Mouse (Mus musculus): ENCODE measurements around the gene Krit1. TPM values are rescaled to one million over a fixed set of nuclear protein-coding genes. Genes with fewer than 3 reads are reported as not detected.
"Not testable (repeated sequence)": the region's sequence is repeated elsewhere in the genome, so short reads cannot be mapped to it uniquely, and the experiment has no call there.

Gene Krit1
- polyA plus RNA-seq, 1 experiment from 2014 or later = 48.8 TPM

- no peak for ATAC-seq (ENCODE audit: low FRiP score)
- peak overlapping the region; percentile 44 for H3K4me2 ChIP-seq
- WGBS = 86% methylated on average over 4 of the region's 4 CpGs
- no peak overlapping the region for H3K27ac ChIP-seq (replicated peaks)
- H3K9me3 ChIP-seq (replicated peaks) = no peaks in the 10 kb centered on the region
- no peak overlapping the region for H3K9ac ChIP-seq (replicated peaks)
- H3K36me3 ChIP-seq = no peaks in the 10 kb centered on the region
- H3K4me1 ChIP-seq = peaks cover 18% of the 10 kb centered on the region
- H3K27me3 ChIP-seq (replicated peaks) = no peaks in the 10 kb centered on the region
- 0 out of 2 replicates have a peak overlapping the region, but pooled peaks have one; percentile 4 for H3K4me3 ChIP-seq (replicated peaks)
These were observed 2.1 kb upstream of the Krit1 start for GRCm38 (mm10) chr5:3800881-3801280.

GRCm38 (mm10) chr5:3801672-3802432 is 1.1 kb upstream of the Krit1 start:
- peak overlapping the region; percentile 95 for H3K4me3 ChIP-seq (replicated peaks)
- peak overlapping the region; percentile 80 for H3K4me2 ChIP-seq
- no peaks in the 10 kb centered on the region for H3K27me3 ChIP-seq (replicated peaks)
- peak overlapping the region; percentile 95 for H3K27ac ChIP-seq (replicated peaks)
- peak; percentile 2; the same call in 1 of the 2 replicates for ATAC-seq (ENCODE audit: low FRiP score)
- H3K4me1 ChIP-seq = peaks cover 18% of the 10 kb centered on the region
- 5% methylated on average over 18 of the region's 18 CpGs for WGBS
- H3K36me3 ChIP-seq = no peaks in the 10 kb centered on the region
- H3K9ac ChIP-seq (replicated peaks) = peak overlapping the region; percentile 77
- H3K9me3 ChIP-seq (replicated peaks) = no peaks in the 10 kb centered on the region

GRCm38 (mm10) chr5:3803292-3804165 is 545 bp downstream of the Krit1 start:
- peaks cover 18% of the 10 kb centered on the region for H3K4me1 ChIP-seq
- H3K36me3 ChIP-seq = no peaks in the 10 kb centered on the region; the same call in 1 of the 2 replicates
- no peaks in the 10 kb centered on the region for H3K27me3 ChIP-seq (replicated peaks)
- ATAC-seq (ENCODE audit: low FRiP score) = peak; percentile 83
- H3K4me2 ChIP-seq = peak overlapping the region; percentile 80
- H3K27ac ChIP-seq (replicated peaks) = peak overlapping the region; percentile 95
- peak overlapping the region; percentile 95 for H3K4me3 ChIP-seq (replicated peaks)
- under 1% methylated on average over 36 of the region's 36 CpGs for WGBS
- peak overlapping the region; percentile 77 for H3K9ac ChIP-seq (replicated peaks)
- H3K9me3 ChIP-seq (replicated peaks) = no peaks in the 10 kb centered on the region

GRCm38 (mm10) chr5:3808472-3808871 is 5.5 kb downstream of the Krit1 start:
- Histone ChIP-seq H3K27ac (replicated peaks) (no peak overlapping the region), H3K9me3 (replicated peaks) (no peaks in the 10 kb centered on the region), H3K4me1 (peaks cover 7% of the 10 kb centered on the region), H3K4me3 (replicated peaks) (no peak overlapping the region), H3K27me3 (replicated peaks) (no peaks in the 10 kb centered on the region), H3K36me3 (peaks cover 18% of the 10 kb centered on the region), H3K4me2 (no peak overlapping the region), H3K9ac (replicated peaks) (no peak overlapping the region)
- no peak for ATAC-seq (ENCODE audit: low FRiP score)
- WGBS = 100% methylated on average over 1 of the region's 1 CpGs

- peaks cover 50% of the 10 kb centered on the region for H3K36me3 ChIP-seq
- WGBS = 91% methylated on average over 1 of the region's 1 CpGs
These were observed 31.1 kb downstream of the Krit1 start for GRCm38 (mm10) chr5:3834107-3834506.

GRCm38 (mm10) chr5:3845026-3845425 is 42.0 kb downstream of the Krit1 start, which contains the start of gene Lrrd1:
Gene Lrrd1, plus strand, starts transcription at chr5:3845173.
- peak within 1 kb of the TSS; percentile 41; the same call in 1 of the 2 replicates for H3K9ac ChIP-seq (replicated peaks)
- ATAC-seq (ENCODE audit: low FRiP score) = peak; percentile 41; the same call in 1 of the 2 replicates
- H3K27ac ChIP-seq (replicated peaks) = no peak within 1 kb of the TSS
- peak within 1 kb of the TSS; percentile 36 for H3K4me3 ChIP-seq (replicated peaks)
- no peaks in the 10 kb centered on the region for H3K9me3 ChIP-seq (replicated peaks)
- peaks cover 12% of the 10 kb centered on the region for H3K36me3 ChIP-seq
- H3K4me2 ChIP-seq = peak within 1 kb of the TSS; percentile 63
- H3K27me3 ChIP-seq (replicated peaks) = no peaks in the 10 kb centered on the region
- WGBS = 2% methylated on average over 24 of the region's 24 CpGs
- peaks cover 5% of the 10 kb centered on the region for H3K4me1 ChIP-seq

More at GRCm38 (mm10) chr5:3834107-3834506, 31.1 kb downstream of the Krit1 start:
- ATAC-seq (ENCODE audit: low FRiP score) = no peak
- H3K9me3 ChIP-seq (replicated peaks) = no peaks in the 10 kb centered on the region
- no peak overlapping the region for H3K4me2 ChIP-seq
- no peaks in the 10 kb centered on the region for H3K4me1 ChIP-seq
- H3K27ac ChIP-seq (replicated peaks) = no peak overlapping the region
- H3K4me3 ChIP-seq (replicated peaks) = no peak overlapping the region
- H3K9ac ChIP-seq (replicated peaks) = no peak overlapping the region
- H3K27me3 ChIP-seq (replicated peaks) = no peaks in the 10 kb centered on the region

GRCm38 (mm10) chr5:3870161-3870560 is 67.2 kb downstream of the Krit1 start:
- H3K4me3 ChIP-seq (replicated peaks) = no peak overlapping the region
- ATAC-seq (ENCODE audit: low FRiP score) = no peak
- 82% methylated on average over 4 of the region's 4 CpGs for WGBS

GRCm38 (mm10) chr5:3872348-3872747 is 69.4 kb downstream of the Krit1 start:
- Histone ChIP-seq H3K4me1 (no peaks in the 10 kb centered on the region), H3K9me3 (replicated peaks) (no peaks in the 10 kb centered on the region), H3K27ac (replicated peaks) (no peak overlapping the region), H3K36me3 (no peaks in the 10 kb centered on the region), H3K4me3 (replicated peaks) (no peak overlapping the region), H3K27me3 (replicated peaks) (no peaks in the 10 kb centered on the region), H3K4me2 (no peak overlapping the region), H3K9ac (replicated peaks) (no peak overlapping the region)
- whole genome bisulfite sequencing = 13% methylated on average over 1 of the region's 1 CpGs
- ATAC-seq (ENCODE audit: low FRiP score) = no peak

More at GRCm38 (mm10) chr5:3870161-3870560, 67.2 kb downstream of the Krit1 start:
- no peak overlapping the region for H3K9ac ChIP-seq (replicated peaks)
- no peak overlapping the region for H3K27ac ChIP-seq (replicated peaks)
- no peaks in the 10 kb centered on the region for H3K27me3 ChIP-seq (replicated peaks)
- no peaks in the 10 kb centered on the region for H3K4me1 ChIP-seq
- no peaks in the 10 kb centered on the region for H3K9me3 ChIP-seq (replicated peaks)
- no peaks in the 10 kb centered on the region for H3K36me3 ChIP-seq
- no peak overlapping the region for H3K4me2 ChIP-seq

GRCm38 (mm10) chr5:3873485-3873884 is 70.5 kb downstream of the Krit1 start:
- no peak overlapping the region for H3K9ac ChIP-seq (replicated peaks)
- no peak overlapping the region for H3K27ac ChIP-seq (replicated peaks)
- H3K4me3 ChIP-seq (replicated peaks) = no peak overlapping the region
- no peaks in the 10 kb centered on the region for H3K36me3 ChIP-seq
- 80% methylated on average over 3 of the region's 3 CpGs for WGBS
- H3K9me3 ChIP-seq (replicated peaks) = no peaks in the 10 kb centered on the region
- no peaks in the 10 kb centered on the region for H3K4me1 ChIP-seq
- ATAC-seq (ENCODE audit: low FRiP score) = no peak
- H3K4me2 ChIP-seq = no peak overlapping the region
- H3K27me3 ChIP-seq (replicated peaks) = no peaks in the 10 kb centered on the region

- 90% methylated on average over 7 of the region's 7 CpGs for WGBS
These were observed 83.9 kb downstream of the Krit1 start for GRCm38 (mm10) chr5:3886862-3887261.

GRCm38 (mm10) chr5:3889201-3889600 is 86.2 kb downstream of the Krit1 start:
- Histone ChIP-seq H3K9ac (replicated peaks) (no peak overlapping the region), H3K4me1 (peaks cover 5% of the 10 kb centered on the region), H3K27ac (replicated peaks) (no peak overlapping the region), H3K4me3 (replicated peaks) (no peak overlapping the region), H3K36me3 (no peaks in the 10 kb centered on the region), H3K9me3 (replicated peaks) (no peaks in the 10 kb centered on the region), H3K27me3 (replicated peaks) (no peaks in the 10 kb centered on the region), H3K4me2 (no peak overlapping the region)
- no peak for ATAC-seq (ENCODE audit: low FRiP score)

More at GRCm38 (mm10) chr5:3886862-3887261, 83.9 kb downstream of the Krit1 start:
- not testable (repeated sequence) for H3K4me2 ChIP-seq; H3K27ac ChIP-seq (replicated peaks); H3K36me3 ChIP-seq; H3K9ac ChIP-seq (replicated peaks); H3K27me3 ChIP-seq (replicated peaks); H3K9me3 ChIP-seq (replicated peaks); H3K4me1 ChIP-seq; ATAC-seq (ENCODE audit: low FRiP score); H3K4me3 ChIP-seq (replicated peaks)

All from neural tube, embryonic 15.5 days (tissue).